Mouse (Mus musculus) cerebellum, adult 2 months (tissue): ENCODE data around the gene Fbxl14.

Experiments used
- CTCF ChIP-seq: fragments of 200-500 bp; IDR thresholded peaks from 2 replicates; pipeline ENCODE4 v1.5.1; 2011; ENCODE audit warnings: low read depth, mild to moderate bottlenecking, control low read depth, low read length, moderate library complexity, borderline replicate concordance; ENCODE audit not compliant: insufficient read depth
- POLR2A ChIP-seq: fragments of 200-500 bp; IDR thresholded peaks from 2 replicates; pipeline ENCODE4 v1.6.1; 2011; ENCODE audit warnings: low read length, control low read depth, borderline replicate concordance; ENCODE audit not compliant: insufficient read depth

GRCm38 (mm10) chr6:119492630-119493014 is 13.2 kb downstream of the Fbxl14 start:
- TF ChIP-seq CTCF (no peak), POLR2A (no peak)
